Mouse (Mus musculus): ENCODE results near the gene Clec2d.
"Not testable (repeated sequence)": the region's sequence is repeated elsewhere in the genome, so short reads cannot be mapped to it uniquely, and the experiment has no call there.

The Clec2d gene

DNA sequence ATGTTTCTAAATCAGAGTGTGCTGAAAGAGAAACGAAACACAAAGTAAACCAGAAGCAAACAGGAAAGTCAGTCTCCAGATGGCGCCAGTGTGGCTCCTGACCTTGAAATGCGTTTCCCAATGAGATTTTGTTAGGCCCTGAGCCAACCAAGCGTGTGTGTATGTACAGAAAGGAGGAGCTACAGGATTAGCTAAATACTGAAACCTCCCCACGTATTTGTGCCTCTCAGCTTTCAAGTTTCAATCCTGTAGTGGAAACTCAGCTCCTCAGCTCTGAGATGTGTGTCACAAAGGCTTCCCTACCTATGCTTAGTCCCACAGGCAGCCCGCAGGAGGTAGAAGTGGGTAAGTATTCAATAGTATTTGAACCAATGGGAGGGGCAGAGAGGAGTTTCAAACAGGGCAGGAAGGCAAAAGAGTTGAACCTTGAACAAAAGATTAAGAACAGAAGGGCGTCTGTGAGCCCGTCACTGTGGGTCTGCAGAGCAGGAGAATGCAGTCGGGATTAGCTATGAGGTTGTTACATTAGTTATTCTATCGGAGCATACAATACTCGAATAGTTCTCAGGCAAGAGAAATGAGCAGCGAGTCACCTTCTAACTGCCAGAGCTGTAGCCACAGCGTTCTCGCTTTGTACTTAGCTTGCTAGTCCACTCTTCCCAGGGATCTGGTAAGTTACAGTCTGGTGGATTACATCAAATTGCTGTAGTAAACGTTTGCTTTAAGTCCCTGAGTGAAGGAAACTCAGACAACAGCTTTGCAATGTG is at the start of gene Clec2d:
Clec2d (plus strand) TSS at position 213 of the 767 bp plus-strand sequence.
- peak; percentile 27 for DNase-seq

DNA sequence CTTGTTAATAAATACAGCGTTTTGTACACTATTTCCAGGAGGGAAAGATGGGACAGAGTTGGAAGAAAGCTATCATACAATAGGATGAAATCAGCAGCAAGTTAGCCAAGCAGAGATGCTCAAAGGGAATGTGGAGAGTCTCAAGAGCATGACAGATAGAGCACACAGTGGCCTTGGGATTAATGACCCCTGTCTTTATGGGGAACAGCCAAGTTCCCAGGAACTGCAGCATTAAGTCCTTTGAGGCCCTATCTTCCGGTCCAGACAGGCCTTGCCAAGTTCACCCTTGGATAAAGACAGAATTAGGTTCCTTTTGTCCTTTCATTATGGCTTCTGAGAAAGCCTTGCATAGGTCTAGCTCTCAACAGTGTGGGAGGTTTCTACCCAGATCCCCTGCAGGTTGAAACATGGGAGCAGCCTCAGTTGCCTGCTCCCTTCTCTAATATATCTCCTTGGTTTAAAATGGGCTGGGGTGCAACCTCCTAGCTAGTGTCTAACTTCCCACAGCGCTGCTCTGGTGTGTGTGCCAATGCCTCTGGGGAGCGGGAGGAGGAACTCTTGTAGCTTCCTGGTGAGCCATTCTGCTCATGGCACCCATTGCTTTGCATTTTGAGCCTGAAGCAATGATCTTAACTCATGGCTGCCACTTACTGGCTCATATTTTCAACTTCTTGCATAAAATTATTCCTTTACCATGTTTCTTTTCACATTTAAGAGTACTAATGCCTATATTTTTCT is 47.6 kb upstream of the Clec2d start:
- DNase-seq: no peak

DNA sequence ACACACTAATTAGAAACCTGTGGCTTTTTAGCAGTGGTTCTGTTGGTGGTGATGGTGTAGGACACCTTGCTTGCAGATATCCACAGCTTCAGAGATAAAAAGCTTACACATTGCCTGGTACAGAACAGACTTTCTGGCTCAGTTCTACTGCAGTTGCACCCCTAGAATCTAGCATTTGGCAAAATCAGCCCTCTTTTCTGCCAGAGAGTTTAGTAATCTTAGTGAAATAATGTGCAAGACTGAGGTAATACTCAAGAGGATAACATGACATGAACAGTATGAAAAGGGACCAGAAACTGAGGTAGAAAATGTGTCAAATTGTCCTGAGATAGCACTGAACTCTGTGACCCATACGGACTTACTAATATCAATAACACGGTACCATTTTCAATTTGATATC is 33.6 kb upstream of the Clec2d start:
- no peak for DNase-seq

DNA sequence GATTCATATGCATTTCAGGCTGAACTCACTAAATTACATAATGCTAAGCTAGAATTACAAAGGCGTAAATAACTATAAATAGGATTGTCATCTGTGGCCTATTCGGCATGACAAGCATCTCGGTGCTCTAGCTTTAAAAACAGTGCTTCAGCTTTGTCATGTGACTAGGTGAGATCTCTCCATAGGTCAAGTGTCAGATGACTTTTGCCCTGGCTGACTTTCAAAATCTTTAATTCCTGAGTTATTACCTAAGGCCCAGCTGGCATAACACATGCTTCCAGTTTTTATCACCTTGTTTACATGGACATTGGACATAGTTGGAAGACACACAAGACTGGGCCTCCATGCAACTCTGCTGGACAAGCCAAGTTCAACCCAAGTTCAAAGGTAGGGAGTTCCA is 20.3 kb upstream of the Clec2d start:
- no peak for DNase-seq

- no peak for DNase-seq
Observed at GRCm38 (mm10) chr6:129161136-129161535, 19.3 kb upstream of the Clec2d start.

- no peak for DNase-seq
Observed at GRCm38 (mm10) chr6:129161951-129162350, 18.5 kb upstream of the Clec2d start.

DNA sequence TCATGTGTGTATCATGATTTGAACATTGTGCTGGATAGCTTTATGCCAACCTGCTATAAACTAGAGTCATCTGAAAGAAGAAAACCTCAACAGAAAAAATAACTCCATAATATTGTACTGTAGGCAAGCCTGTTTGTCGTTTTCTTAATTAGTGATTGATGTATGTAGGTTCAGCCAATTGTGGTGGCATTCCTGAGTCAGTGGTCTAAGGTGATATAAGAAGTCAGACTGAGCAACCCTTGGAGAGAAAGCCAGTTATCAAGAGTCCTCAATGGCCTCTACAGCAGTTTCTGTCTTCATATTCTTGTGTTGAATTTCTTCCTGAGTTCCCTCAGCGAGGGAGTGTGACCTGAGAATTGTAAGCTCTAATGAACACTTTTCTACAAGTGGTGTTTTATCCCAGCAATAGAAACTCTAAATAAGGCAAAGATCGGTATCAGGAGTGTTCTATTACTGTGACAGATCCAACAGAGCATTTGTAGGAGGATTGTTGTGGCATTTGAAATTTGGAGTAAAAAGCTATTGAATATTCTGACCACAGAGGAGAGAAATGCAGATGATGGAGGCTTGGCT is 17.7 kb upstream of the Clec2d start:
- no peak for DNase-seq

GRCm38 (mm10) chr6:129163606-129164005 is 16.8 kb upstream of the Clec2d start:
- DNase-seq: no peak

GRCm38 (mm10) chr6:129170925-129171324 is 9.5 kb upstream of the Clec2d start:
- no peak for DNase-seq

GRCm38 (mm10) chr6:129171675-129172074 is 8.7 kb upstream of the Clec2d start:
- DNase-seq: no peak

- no peak for DNase-seq
Observed at GRCm38 (mm10) chr6:129174836-129175235, 5.6 kb upstream of the Clec2d start.

GRCm38 (mm10) chr6:129175612-129176011 is 4.8 kb upstream of the Clec2d start:
- no peak for DNase-seq

DNA sequence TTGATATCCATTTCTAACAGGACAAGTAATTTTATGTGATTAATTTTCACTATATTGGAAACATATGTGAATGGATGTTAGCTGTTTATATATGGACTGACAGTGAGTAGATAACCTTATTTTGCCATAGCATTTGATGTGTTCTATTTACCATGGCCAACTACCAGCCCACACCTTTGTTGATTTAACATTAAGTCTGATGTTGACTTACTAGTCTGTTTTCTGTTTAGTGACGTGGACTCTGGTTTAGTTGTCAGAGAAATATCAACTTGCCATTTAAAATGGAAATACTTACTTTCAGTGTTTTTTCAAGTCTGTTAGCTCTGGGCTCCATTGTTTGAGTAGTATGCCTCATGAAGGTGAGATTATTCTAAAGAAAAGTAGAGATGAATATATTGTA is 3.8 kb upstream of the Clec2d start:
- no peak for DNase-seq

GRCm38 (mm10) chr6:129179281-129179680 is 1.1 kb upstream of the Clec2d start:
- DNase-seq: no peak

- not testable (repeated sequence) for DNase-seq
Observed at GRCm38 (mm10) chr6:129179831-129180230, 584 bp upstream of the Clec2d start.

- DNase-seq: no peak
Observed at GRCm38 (mm10) chr6:129181249-129181648, 834 bp downstream of the Clec2d start.

DNA sequence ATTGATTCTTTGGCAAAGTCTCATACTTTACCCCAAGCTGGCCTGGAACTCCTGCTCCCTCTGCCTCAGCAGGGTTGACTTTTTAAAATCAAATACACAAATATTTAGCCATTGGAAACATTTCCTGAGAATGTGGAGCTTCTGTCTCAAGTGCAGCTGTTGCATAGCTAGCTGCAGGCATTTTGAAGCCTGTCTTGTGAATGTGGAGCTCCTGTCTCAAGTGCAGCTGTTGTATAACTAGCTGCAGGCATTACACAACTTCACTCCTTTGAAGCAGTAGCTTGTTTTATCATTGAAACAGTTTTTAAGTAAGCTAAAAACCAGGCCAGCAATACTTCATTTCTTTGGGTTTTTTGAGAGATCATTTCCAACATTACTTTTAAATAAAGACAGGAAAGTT is 1.3 kb downstream of the Clec2d start:
- no peak for DNase-seq

- DNase-seq: no peak
Observed at GRCm38 (mm10) chr6:129182518-129182917, 2.1 kb downstream of the Clec2d start.

DNA sequence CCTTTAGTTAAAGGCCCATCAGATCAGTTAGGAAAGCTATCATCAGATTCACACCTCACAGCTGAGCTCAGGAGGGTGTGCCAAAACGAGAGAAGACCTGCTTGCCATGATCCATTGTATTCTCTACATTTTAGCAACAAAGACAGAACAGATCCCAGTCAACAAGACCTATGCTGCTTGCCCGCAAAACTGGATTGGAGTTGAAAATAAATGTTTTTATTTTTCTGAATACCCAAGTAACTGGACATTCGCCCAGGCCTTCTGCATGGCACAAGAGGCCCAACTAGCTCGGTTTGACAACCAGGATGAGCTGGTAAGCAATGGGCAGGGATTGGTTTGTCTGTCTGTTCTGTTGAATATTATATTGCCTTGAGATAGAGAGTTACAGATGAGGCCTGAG is 3.6 kb downstream of the Clec2d start:
- DNase-seq: not testable (repeated sequence)

GRCm38 (mm10) chr6:129184788-129185187 is 4.4 kb downstream of the Clec2d start:
- no peak for DNase-seq

DNA sequence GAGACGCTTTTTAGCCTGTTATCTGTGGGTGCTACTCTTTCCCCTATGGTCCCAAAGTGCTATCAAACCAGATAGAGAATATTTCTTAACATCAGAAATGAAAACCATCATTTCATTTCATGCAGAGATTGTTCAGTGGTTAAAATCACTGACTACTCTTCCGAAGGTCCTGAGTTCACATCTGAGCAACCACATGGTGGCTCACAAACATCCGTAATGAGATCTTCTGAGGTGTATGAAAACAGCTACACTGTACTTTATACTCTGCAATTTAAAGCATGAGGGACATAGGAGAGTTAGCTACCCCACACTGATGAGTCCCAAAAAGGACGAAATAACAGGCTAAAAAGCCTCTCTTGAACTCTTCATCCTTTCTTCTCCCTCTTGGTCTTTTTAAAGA is 5.6 kb downstream of the Clec2d start:
- DNase-seq: no peak

DNA sequence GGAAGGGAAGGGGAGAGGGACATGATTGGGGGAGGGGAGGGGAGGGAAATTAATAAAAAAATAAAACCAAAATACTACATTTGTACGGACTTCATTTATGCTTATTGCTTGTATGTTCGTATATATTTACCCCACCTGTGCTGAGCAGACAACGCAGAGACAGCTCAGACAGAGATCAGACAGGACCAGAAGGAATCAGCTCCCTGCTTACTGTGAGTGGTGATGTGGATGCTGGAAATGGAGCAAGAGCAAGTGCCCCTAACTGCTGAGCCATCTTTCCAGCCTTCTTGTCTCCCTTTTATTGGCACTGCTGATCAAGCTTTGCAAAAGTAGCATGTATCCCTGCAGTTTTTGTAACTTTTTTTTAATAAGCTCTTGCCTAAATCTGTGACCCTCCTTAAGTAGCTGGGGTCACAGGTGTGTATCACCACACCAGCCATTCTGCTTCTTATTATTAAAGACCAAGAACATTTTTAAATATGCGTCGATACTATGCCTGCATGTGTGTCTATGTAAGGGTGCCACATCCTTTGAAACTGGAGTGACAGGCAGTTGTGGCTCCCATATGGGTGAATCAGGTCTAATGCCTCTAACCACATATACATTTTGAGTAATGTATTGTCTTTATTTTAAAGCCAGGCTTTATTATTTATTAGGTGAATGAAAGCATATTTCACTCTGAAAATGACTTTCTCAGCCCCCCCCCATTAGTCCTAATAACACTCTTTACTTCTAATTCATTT is 6.2 kb downstream of the Clec2d start:
- DNase-seq: no peak

GRCm38 (mm10) chr6:129187200-129187651 is 6.8 kb downstream of the Clec2d start:
- no peak for DNase-seq

All from right cerebral cortex, postnatal 14 days (tissue).